Mouse (Mus musculus) midbrain, embryonic 13.5 days (tissue): ENCODE data around the gene Gapdh. TPM values are rescaled to one million over a fixed set of nuclear protein-coding genes. Genes with fewer than 3 reads are reported as not detected.
A peak's percentile ranks its signal among the peaks of the same experiment; 100 is the strongest.

ENCODE experiments used
- ATAC-seq: fragments of 200-750 bp; cut with Nextera tagmentation; 2 replicates; pipeline ENCODE4 v1.8.0; 2017; ENCODE audit warnings: mild to moderate bottlenecking, moderate TSS enrichment, moderate library complexity
- H3K27ac ChIP-seq: fragments of 300-500 bp; sonication (generic); 2 replicates; pipeline ENCODE4 v1.5.1; 2015; ENCODE audit warnings: inconsistent platforms, mild to moderate bottlenecking, moderate library complexity
- H3K27me3 ChIP-seq: fragments of 300-500 bp; sonication (generic); 2 replicates; pipeline ENCODE4 v1.6.1; 2015; ENCODE audit warnings: mild to moderate bottlenecking, inconsistent platforms
- H3K36me3 ChIP-seq: fragments of 300-500 bp; sonication (generic); 2 replicates; pipeline ENCODE4 v1.6.1; 2015; ENCODE audit warnings: mild to moderate bottlenecking, inconsistent platforms
- H3K4me1 ChIP-seq: fragments of 300-500 bp; sonication (generic); replicated peaks from 2 replicates; pipeline ENCODE4 v1.6.1; 2015; ENCODE audit warnings: inconsistent platforms
- H3K4me2 ChIP-seq: fragments of 300-500 bp; sonication (generic); replicated peaks from 2 replicates; pipeline ENCODE4 v1.6.1; 2015; ENCODE audit warnings: moderate library complexity, mild to moderate bottlenecking, inconsistent platforms
- H3K4me3 ChIP-seq: fragments of 300-500 bp; sonication (generic); replicated peaks from 2 replicates; pipeline ENCODE4 v1.5.1; 2015; ENCODE audit warnings: mild to moderate bottlenecking, inconsistent platforms
- H3K9ac ChIP-seq: fragments of 300-500 bp; sonication (generic); replicated peaks from 2 replicates; pipeline ENCODE4 v1.6.1; 2015; ENCODE audit warnings: mild to moderate bottlenecking, inconsistent platforms
- H3K9me3 ChIP-seq: fragments of 300-500 bp; sonication (generic); 2 replicates; pipeline ENCODE4 v1.6.1; 2016; ENCODE audit warnings: mild to moderate bottlenecking, inconsistent platforms
- WGBS: fragments of 180-500 bp; shearing (Covaris S2); methylation state at CpG from one replicate; pipeline ENCODE4 v1.1.7; 2015; 5-methylcytosine and 5-hydroxymethylcytosine counted together
- polyA plus RNA-seq: library from polyadenylated mRNA; unstranded; fragments of >200 nt; fragmentation: Nextera tagmentation; extraction: Ambion mirVana; gene quantifications from 2 replicates; pipeline ENCODE4 v1.2.1, GENCODE M21; 2015

Gene Gapdh
- polyA plus RNA-seq, 1 experiment from 2014 or later, result 1,546 TPM

DNA sequence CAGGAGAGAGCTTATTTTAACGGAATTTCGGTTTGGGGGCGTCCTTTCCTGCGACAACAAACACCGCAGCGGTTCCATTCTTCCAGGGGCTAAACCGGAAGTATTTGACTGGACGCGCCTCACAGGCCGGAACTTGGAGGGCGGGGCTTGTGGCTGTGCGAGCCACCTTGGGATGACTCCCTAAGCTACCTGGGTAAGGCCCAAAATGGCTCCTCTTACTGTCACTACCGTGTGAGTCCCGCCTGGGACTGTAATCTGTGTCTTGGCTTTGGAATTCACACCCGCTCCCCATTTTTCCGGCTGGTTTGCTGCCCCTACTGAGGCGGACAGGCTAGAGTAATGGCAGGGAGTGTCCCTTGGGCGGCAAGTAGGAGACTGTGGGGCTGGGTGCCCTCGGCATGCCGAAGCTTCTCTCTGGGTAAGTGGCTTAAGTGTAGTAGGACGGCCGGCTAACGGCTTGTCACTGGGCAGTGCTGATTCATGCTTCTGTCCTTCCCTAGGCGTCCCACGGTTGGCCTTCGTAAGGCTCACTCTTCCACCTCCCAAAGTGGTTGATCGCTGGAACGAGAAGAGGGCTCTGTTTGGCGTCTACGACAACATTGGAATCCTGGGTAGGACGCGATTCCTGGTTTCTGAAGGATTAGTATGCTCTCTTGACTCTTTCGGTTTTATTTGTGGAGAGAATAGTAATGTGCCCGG lies 25.9 kb upstream of the Gapdh start:
- H3K36me3 ChIP-seq, result peaks cover 42% of the 10 kb centered on the region
- H3K9ac ChIP-seq, result peak overlapping the region; percentile 83
- under 1% methylated on average over 34 of the region's 34 CpGs for WGBS
- H3K27ac ChIP-seq, result peak overlapping the region; percentile 100
- peak; percentile 96 for ATAC-seq
- H3K4me3 ChIP-seq, result peak overlapping the region; percentile 72
- H3K4me2 ChIP-seq, result peak overlapping the region; percentile 90
- H3K9me3 ChIP-seq, result no peaks in the 10 kb centered on the region
- H3K4me1 ChIP-seq, result peaks cover 39% of the 10 kb centered on the region
- H3K27me3 ChIP-seq, result no peaks in the 10 kb centered on the region

DNA sequence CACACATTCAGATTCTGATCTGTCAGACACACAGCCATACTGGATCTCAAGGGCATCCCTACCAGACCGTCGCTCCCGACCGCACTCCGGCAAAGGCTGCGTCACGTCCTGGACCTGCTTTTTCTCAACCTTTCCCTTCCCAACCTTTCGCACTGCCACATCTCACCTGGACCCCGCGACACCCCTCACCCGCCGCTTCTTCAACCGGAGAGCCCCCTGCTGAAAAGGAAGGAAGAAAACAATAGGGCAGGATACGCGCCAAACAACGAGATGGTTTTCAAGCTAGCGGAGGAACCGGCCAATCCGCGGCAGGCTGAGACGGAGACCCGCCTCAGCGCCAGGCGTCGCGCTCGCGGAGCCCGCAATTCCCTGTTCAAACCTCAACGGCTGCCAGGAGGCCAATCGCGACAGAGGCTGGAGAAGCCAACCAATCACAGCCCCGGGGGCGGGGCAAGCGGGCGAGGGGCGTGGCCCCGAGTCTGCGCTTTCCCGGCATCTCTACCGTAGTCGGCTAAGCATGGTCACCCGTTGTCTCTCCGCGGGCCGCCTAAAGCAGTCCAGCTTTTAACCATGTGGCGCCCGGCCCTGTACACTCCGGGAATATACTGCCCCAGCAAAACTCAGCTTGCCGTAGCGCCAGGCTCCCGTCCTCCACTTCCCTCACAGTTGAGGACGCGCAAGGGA lies 25.2 kb upstream of the Gapdh start, which contains the start of the genes Ncapd2 and Mrpl51:
Gene Ncapd2, minus strand, starts transcription at position 370 of the 684 bp plus-strand sequence.
Gene Mrpl51, plus strand, starts transcription at position 470 of the 684 bp plus-strand sequence.
- under 1% methylated on average over 54 of the region's 54 CpGs for WGBS
- H3K27ac ChIP-seq, result peak within 1 kb of the TSS; percentile 100
- peak within 1 kb of the TSS; percentile 72 for H3K4me3 ChIP-seq
- peak within 1 kb of the TSS; percentile 83 for H3K9ac ChIP-seq
- no peaks in the 10 kb centered on the region for H3K9me3 ChIP-seq
- peaks cover 48% of the 10 kb centered on the region for H3K36me3 ChIP-seq
- ATAC-seq, result peak; percentile 98
- H3K4me2 ChIP-seq, result peak within 1 kb of the TSS; percentile 90
- H3K27me3 ChIP-seq, result no peaks in the 10 kb centered on the region
- peaks cover 39% of the 10 kb centered on the region for H3K4me1 ChIP-seq

DNA sequence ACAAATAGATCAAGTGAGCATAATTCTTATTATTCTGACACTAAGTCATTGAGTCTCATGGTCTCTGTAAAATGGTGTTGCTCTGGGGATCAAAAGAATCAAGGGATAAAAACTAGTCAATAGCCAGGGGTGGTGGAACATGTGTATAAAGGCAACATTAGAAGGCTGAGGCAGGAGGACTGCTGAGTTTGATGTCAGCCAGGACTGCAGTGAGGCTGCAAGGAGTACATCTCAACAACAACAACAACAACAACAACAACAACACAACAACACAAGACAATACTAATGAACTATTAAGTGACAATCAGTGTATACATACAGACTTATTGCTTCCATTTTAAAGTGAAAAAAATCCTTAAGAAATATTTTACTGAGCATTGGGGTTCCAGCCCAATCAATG lies 24.5 kb upstream of the Gapdh start:
- H3K36me3 ChIP-seq, result peaks cover 55% of the 10 kb centered on the region
- H3K9me3 ChIP-seq, result no peaks in the 10 kb centered on the region
- no peaks in the 10 kb centered on the region for H3K27me3 ChIP-seq
- H3K4me1 ChIP-seq, result peaks cover 35% of the 10 kb centered on the region
- ATAC-seq, result no peak
- H3K4me3 ChIP-seq, result peak overlapping the region; percentile 72
- peak overlapping the region; percentile 88; the same call in 1 of the 2 replicates for H3K27ac ChIP-seq
- peak overlapping the region; percentile 75 for H3K9ac ChIP-seq
- peak overlapping the region; percentile 90 for H3K4me2 ChIP-seq

DNA sequence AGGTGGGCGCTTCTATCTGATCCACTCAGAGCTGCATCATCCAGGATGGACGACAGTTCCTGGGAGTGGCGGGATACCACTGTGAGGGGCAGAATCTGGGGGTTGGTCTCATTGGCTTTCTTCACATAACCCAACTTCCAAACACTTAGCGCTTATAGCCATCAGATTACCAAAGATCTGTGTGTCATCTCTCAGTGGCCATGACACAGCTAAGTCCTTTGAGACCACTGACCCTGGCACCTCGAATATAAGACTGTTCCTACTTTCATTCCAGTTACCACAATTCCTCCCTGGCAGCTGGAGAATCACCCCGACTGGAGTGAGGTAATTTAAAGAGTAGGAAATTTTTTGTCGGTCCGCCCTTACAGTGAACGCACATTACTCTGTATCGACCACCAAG lies 19.9 kb upstream of the Gapdh start:
- H3K4me2 ChIP-seq, result no peak overlapping the region
- peaks cover 16% of the 10 kb centered on the region for H3K4me1 ChIP-seq
- H3K9ac ChIP-seq, result no peak overlapping the region
- H3K9me3 ChIP-seq, result no peaks in the 10 kb centered on the region
- 95% methylated on average over 10 of the region's 10 CpGs for WGBS
- H3K36me3 ChIP-seq, result peaks cover 83% of the 10 kb centered on the region
- no peak overlapping the region for H3K4me3 ChIP-seq
- no peak overlapping the region for H3K27ac ChIP-seq
- no peak for ATAC-seq
- no peaks in the 10 kb centered on the region for H3K27me3 ChIP-seq

DNA sequence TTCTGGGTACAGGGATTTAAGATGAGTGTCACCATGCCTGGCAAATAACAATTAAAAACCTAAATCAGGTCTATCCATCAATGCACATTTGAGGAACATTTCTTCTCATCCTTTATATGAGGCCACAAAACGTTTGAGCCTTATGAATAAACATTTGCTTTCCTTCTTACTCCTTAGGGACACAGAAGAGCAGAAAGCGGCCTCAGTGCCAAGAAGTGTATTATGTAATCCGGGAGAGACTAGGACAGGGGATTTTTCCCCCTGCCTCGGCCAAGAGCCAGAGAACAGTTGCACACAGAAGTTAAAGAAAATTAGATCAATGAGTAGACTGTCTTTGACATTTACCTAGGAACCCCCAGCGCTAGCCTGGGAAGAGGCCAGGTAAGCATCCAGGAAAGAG lies 15.9 kb upstream of the Gapdh start:
- Histone ChIP-seq H3K9ac (no peak overlapping the region), H3K4me1 (no peaks in the 10 kb centered on the region), H3K9me3 (no peaks in the 10 kb centered on the region), H3K4me3 (no peak overlapping the region), H3K27ac (no peak overlapping the region), H3K27me3 (no peaks in the 10 kb centered on the region), H3K36me3 (peaks cover 98% of the 10 kb centered on the region), H3K4me2 (no peak overlapping the region)
- WGBS, result 70% methylated on average over 5 of the region's 5 CpGs
- no peak for ATAC-seq

DNA sequence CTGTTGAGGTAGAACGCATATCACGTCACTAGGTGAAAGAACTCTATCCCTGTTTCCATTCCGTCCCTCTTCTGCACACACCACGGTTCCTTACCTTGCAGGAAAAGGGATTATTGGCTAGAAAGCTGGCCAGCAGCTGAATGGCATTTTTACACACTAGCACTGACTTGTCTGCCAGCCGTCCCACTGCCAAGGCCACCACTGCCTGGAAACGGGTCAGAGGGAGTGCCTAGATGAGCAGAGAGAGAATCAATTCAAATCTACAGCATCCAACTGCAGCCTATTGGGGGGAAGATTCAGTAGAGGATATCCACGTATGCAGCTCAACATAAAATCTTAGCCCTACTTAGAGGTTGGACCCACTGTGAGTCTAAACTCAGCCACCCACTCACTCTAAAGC lies 13.3 kb upstream of the Gapdh start:
- H3K27ac ChIP-seq, result no peak overlapping the region
- H3K9me3 ChIP-seq, result no peaks in the 10 kb centered on the region
- no peak overlapping the region for H3K4me2 ChIP-seq
- H3K4me1 ChIP-seq, result no peaks in the 10 kb centered on the region
- no peak for ATAC-seq
- H3K9ac ChIP-seq, result no peak overlapping the region
- H3K4me3 ChIP-seq, result no peak overlapping the region
- H3K36me3 ChIP-seq, result peaks cover 98% of the 10 kb centered on the region
- no peaks in the 10 kb centered on the region for H3K27me3 ChIP-seq
- 93% methylated on average over 7 of the region's 7 CpGs for WGBS

DNA sequence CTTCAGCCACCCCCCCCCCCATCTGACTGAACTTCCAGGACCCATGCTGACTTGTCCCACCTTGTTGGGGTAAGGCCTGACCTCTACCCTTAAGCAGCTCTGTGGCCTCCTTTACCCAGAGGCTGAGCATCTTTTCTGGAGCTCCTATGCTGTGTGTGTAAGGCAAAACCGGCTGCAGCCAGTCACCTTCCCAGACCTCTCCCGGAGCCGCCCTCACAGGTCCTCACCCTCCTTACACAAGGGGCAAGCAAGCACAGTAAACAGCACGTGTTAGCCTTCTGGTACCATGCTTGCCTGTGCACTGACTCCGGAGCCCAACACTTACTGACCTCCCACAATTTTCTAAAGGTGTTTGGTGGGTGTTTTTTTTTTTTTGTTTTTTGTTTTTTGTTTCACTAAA lies 9.2 kb upstream of the Gapdh start:
- Histone ChIP-seq H3K9me3 (no peaks in the 10 kb centered on the region), H3K27me3 (no peaks in the 10 kb centered on the region), H3K9ac (no peak overlapping the region), H3K27ac (no peak overlapping the region), H3K4me2 (no peak overlapping the region), H3K4me3 (no peak overlapping the region), H3K4me1 (no peaks in the 10 kb centered on the region), H3K36me3 (peaks cover 100% of the 10 kb centered on the region)
- ATAC-seq, result no peak
- WGBS, result 92% methylated on average over 5 of the region's 5 CpGs

DNA sequence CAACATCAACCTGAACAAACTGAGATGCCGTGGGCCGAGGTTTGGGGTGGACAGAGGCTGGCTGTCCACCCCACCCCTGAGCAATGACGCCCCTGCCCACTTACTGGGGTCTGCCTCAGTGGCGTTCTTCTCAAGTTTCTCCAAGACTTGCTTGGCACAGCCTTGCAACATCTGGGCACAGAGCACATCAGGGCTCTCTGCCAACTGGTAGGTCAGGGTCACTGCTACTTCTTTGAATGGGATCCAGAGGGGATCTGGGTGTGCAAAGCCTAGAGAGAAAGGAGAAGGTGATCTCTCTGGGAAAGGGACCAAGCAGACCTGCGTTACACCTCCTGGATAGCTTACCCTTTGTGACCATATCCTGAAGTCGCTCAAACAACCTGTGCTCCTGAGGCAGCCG lies 7.0 kb upstream of the Gapdh start:
- Histone ChIP-seq H3K4me1 (no peaks in the 10 kb centered on the region), H3K27me3 (no peaks in the 10 kb centered on the region), H3K9me3 (no peaks in the 10 kb centered on the region), H3K9ac (no peak overlapping the region), H3K36me3 (peaks cover 100% of the 10 kb centered on the region), H3K27ac (no peak overlapping the region), H3K4me3 (no peak overlapping the region), H3K4me2 (no peak overlapping the region)
- no peak for ATAC-seq
- over 99% methylated on average over 7 of the region's 7 CpGs for WGBS

DNA sequence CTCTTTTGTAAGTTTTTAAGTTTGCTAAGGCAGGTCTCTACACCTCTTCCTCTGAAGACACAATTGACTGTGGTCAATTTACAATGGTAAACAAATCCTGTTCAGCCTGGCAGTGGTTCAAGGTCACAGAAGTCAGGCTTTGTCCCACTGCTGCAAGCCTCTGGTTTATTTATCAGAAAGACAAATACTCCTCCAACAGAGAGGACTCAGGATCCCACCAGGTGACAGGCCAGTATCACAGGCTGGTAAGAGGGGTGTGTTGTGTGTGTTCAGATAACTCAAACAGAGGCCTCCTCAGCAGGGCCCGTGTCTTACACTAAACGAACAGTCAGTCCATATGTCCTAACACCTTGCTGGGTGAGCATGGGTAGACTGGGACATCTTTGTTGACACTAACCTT lies 6.2 kb upstream of the Gapdh start:
- Histone ChIP-seq H3K4me2 (no peak overlapping the region), H3K4me1 (peaks cover 4% of the 10 kb centered on the region), H3K27ac (no peak overlapping the region), H3K36me3 (peaks cover 100% of the 10 kb centered on the region), H3K9me3 (no peaks in the 10 kb centered on the region), H3K9ac (no peak overlapping the region), H3K27me3 (no peaks in the 10 kb centered on the region), H3K4me3 (no peak overlapping the region)
- 91% methylated on average over 2 of the region's 2 CpGs for WGBS
- no peak for ATAC-seq

DNA sequence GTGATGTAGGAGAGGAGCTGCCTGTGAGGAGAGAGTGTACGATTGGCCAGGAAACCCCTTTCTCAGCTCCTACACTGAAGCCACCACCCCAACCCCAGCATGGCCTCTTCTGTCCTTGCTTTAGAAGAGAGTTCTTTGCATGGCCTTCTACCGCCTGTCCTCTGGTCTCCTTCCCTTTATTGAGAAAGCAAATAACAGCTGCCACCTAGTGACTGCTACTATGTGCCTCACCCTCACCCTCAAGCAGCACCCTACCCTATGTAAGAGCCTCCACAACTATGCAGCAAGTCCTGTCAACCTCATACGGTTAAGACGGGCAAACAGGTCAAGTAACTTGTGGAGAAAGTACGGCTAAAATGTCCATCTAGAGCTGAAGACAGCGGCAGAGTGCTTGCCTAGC lies 3.9 kb upstream of the Gapdh start:
- ATAC-seq, result no peak
- 86% methylated on average over 6 of the region's 6 CpGs for WGBS

DNA sequence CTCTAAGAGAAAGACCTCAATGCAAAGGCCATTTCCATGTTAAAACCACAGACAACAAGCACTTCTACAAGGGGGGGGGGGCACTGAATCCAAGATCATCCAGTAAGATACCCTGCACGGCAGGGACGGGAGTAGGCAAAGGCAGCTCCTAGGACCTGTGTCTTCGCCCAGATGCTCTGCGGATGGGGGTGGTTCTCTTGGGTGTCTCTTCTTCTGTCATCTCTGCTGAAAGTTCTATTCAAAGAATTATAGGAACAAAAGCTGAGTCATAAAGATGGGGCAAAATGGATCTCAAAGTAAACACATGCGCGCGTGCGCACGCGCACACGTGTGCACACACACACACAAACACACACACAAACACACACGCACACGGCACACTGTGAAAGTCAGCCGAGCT lies 1.8 kb upstream of the Gapdh start:
- H3K4me3 ChIP-seq, result no peak overlapping the region
- no peak overlapping the region for H3K27ac ChIP-seq
- peaks cover 67% of the 10 kb centered on the region for H3K36me3 ChIP-seq
- no peak overlapping the region for H3K4me2 ChIP-seq
- H3K9me3 ChIP-seq, result no peaks in the 10 kb centered on the region
- peaks cover 36% of the 10 kb centered on the region for H3K4me1 ChIP-seq
- no peaks in the 10 kb centered on the region for H3K27me3 ChIP-seq
- no peak overlapping the region for H3K9ac ChIP-seq
- 90% methylated on average over 14 of the region's 14 CpGs for WGBS
- ATAC-seq, result no peak

More for the DNA sequence above, 3.9 kb upstream of the Gapdh start:
- no peaks in the 10 kb centered on the region for H3K9me3 ChIP-seq
- no peak overlapping the region for H3K27ac ChIP-seq
- no peak overlapping the region for H3K4me2 ChIP-seq
- H3K36me3 ChIP-seq, result peaks cover 81% of the 10 kb centered on the region
- 0 out of 2 replicates have a peak overlapping the region, but pooled peaks have one; percentile 25 for H3K9ac ChIP-seq
- H3K4me3 ChIP-seq, result no peak overlapping the region
- H3K4me1 ChIP-seq, result peaks cover 23% of the 10 kb centered on the region
- H3K27me3 ChIP-seq, result no peaks in the 10 kb centered on the region

DNA sequence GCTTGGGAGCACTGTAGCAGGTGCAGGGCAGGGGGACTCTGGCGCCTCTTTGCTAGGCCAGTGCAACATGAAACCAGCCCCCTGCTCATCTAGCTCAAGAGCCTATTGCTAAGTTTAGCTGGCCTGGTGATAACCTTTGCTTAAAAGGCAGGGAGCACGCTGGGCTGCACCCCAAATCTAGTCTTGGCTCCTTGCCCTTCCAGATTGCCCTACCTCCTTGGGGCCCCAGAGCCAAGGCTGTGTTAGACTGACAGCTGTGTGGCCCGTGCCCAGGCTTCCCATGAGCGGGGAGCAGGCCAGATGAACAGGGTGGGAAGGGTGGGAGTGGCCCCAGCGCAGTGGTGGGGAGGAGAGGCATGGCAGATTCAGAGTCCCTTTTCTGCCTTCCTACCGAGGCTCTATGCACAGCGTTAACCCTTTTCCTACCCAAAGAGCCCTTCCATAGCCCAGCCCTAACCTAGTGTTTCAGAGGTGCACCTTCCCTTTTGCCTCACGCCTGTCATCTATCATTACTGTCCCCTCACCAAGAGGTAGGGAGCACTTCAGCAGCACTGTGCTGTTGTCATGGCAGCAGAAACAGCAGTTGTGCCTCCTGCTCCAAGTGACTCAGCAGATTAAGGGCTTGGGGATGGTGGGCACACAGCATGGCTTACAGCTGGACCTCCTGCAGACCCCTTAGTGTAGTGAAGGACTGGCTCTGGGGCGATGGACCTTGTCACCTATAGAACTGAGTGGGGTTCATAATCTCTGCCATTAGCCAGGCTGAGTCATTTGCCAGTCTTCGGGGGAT lies 789 bp upstream of the Gapdh start:
- H3K4me2 ChIP-seq, result peak overlapping the region; percentile 96
- H3K9me3 ChIP-seq, result no peaks in the 10 kb centered on the region
- ATAC-seq, result no peak
- H3K36me3 ChIP-seq, result peaks cover 66% of the 10 kb centered on the region
- peak overlapping the region; percentile 98 for H3K9ac ChIP-seq
- no peaks in the 10 kb centered on the region for H3K27me3 ChIP-seq
- 12% methylated on average over 10 of the region's 10 CpGs for WGBS
- H3K4me1 ChIP-seq, result peaks cover 41% of the 10 kb centered on the region
- H3K27ac ChIP-seq, result peak overlapping the region; percentile 94
- H3K4me3 ChIP-seq, result peak overlapping the region; percentile 98
